Mouse (Mus musculus) WW6 (cell line): ENCODE data around the gene Pigk.

Source experiments
- DNase-seq: peaks from one replicate; pipeline ENCODE4 v3.0.0-alpha.2; 2013; ENCODE audit warnings: low read depth, low spot score

Gene Pigk

GRCm38 (mm10) chr3:152728238-152728637 lies 14.3 kb downstream of the Pigk start:
- no peak for DNase-seq

- DNase-seq = no peak
These were observed 19.1 kb downstream of the Pigk start for GRCm38 (mm10) chr3:152733011-152733410.

GRCm38 (mm10) chr3:152733513-152733912 lies 19.6 kb downstream of the Pigk start:
- no peak for DNase-seq

- DNase-seq = no peak
These were observed 20.2 kb downstream of the Pigk start for GRCm38 (mm10) chr3:152734100-152734499.

DNA sequence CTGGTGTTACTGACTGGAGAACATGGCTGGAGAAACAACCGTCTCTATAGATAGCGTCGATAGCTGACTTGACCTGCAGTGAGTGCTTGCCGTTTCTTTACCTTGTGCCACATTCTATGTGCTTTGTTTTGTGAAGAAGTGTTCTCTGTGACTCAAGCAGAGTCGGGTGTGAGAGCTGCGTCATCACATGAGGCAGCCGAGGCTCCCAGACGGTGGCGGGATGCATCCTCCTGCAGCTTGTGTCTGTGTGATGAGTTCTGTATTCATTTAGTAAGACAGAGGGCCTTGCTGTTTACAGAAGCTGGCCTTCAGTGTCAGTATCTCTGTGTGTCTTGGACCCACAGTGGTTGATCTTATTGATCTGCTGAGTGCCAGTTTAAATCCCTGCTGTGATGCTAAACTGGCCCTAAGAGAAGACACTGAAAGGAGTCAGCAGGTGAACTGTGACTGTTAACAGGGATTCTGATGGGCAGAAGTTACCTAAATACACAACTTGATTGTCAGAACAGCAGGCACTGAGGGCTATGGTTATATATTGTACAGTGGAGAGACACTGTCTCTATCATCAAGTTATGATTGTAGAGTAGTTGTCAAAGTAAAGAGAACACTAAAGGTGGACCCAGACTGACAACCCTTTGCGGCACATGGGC lies 21.8 kb downstream of the Pigk start:
- DNase-seq = no peak

GRCm38 (mm10) chr3:152744301-152744700 lies 30.4 kb downstream of the Pigk start:
- no peak for DNase-seq

- DNase-seq = no peak
These were observed 31.7 kb downstream of the Pigk start for GRCm38 (mm10) chr3:152745611-152746010.

- no peak for DNase-seq
These were observed 35.6 kb downstream of the Pigk start for GRCm38 (mm10) chr3:152749461-152749871.

- DNase-seq = no peak
These were observed 36.0 kb downstream of the Pigk start for GRCm38 (mm10) chr3:152749881-152750280.

DNA sequence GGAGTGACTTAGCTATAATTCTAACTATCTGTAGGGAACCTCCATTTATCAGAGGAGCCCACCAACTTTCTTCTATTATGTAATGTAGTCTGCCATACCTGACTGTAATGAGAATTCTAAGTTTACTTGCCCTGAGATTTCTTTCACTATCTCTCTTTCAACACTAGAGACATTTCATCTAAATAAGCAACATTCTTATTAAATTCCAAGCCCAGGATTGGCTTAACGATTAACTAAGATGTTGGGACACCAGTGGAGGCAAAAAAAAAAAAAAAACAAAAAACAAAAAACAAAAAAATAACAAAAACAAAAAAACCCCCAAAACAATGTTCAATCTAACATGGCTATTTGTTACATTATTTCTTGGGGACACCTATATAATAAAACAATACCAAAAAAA lies 39.0 kb downstream of the Pigk start:
- no peak for DNase-seq

- DNase-seq = no peak
These were observed 39.4 kb downstream of the Pigk start for GRCm38 (mm10) chr3:152753345-152753744.

DNA sequence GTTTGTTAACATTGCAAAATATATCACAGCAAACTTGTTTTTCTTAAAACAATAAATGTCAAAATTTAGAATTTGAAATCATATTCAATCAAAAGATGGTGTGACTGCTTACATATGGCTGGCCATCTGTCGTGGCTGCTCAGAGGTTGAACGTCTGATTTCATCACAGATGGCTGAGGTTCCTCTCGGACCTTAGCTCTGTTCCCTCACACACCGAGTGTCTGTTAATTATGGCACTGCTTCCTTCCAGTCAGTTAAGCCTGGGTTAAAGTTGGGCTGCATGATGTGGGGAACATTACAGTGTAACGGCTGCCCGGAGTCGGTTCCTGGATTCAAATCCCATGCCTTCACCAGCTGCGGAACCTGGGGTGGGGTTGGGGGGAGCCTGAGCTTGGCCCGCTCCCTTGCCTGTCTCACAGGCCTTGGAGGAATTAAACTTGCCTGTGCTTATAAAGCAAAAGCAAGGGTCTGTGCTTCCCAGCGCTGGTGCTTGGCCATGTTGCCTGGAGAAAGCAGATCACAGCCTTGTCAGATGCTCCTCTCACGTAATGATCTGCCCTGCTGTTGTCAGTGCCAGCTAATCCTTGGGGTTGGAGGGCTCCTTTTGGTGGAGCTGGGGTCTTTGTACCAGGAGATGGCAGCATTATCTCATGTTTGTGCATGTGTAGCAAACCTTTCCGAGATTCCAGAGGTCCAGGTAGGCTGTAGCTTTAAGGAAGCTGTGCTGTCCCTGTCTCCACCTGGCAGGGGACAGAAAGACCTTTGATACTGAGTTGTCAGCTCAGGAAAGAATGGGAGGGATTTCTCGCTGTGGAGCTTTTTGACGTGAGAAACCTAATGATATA lies 40.2 kb downstream of the Pigk start:
- no peak for DNase-seq

- no peak for DNase-seq
These were observed 41.6 kb downstream of the Pigk start for GRCm38 (mm10) chr3:152755515-152755914.

DNA sequence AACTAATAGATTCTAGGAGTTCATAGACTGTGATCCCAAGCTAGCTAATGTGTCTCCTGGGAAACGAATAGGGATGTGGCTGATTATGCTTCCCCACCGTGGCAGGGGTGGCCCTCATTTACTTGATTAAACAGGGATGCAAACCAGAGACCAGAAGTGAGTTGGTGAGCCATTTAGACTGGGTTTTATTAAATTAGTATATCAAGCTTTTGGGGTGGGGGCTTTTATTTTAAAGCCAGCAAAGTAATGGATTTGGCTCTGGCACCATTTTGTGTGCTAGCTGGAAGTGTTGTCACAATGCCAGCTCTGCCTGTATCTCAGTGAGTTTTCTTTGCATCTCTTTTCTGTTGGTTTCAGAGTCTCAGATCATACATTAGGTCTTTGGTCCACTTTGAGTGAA lies 43.0 kb downstream of the Pigk start:
- DNase-seq = no peak

DNA sequence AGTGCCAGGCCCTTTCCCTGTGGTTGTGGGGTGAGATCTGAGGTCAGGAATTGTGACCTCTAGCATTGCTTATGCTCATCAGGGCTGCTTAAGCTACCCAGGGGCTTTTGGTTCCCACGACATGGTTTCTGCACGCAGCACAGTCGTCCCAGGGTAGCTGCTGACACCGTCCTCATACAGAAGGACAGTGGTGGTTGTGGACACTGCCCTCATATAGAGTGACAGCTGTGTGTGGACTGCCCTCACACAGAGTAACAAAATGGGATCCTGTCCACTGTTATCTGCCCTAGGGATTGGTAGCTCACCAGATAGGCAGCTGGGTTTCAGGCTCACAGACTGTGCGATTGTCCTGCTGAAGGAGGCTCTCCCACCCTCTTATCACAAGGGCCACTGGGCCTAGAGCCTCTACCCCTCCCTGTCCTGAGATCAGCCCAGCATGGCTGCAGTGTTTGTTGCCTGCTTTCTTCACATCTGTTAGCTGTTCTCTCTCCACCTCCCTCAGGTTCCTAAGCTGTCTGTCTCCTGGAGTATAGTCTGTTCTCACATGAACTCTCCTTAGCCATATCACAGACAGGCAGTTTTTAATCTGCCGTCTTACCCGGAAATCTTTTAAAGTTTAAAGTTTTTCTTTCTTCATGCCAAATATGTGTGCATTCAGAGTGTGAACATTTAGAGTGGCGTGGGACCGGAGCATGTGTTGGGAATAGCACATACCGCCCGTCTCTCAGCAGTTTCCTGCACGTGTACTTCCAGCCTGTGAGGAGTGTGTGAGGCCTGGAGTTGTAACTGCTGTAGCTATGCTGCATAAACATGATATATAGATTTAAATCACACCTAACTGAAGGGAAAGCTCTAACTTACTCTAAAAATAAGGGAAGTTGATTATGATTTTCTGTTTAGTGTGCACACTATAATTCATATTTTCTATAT lies 43.8 kb downstream of the Pigk start:
- DNase-seq = no peak

DNA sequence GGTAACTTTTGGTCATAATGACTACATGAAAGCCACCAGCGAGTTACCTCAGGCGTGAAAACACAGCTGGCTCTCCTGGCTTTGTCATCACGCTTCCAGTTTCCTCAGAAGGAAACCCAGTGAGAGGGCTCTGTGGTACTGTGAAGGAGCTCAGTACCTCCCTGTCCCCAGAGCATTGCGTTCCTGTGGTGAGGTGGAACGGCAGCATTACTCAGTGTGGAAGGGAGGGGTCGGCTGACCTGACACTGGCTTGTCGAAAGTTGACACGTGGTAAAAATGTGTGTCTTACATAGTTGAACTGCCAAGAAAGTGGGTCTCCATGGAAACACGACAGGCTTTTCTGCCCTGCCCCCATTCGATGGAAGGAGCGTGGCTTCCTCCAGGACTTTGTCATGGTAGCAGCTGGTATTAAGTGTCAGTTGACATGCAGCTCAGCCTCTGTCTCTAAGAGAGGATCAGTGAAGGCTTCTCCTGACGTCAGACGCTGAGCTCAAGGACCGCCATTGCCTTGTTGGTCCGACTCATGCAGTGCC lies 44.7 kb downstream of the Pigk start:
- no peak for DNase-seq

DNA sequence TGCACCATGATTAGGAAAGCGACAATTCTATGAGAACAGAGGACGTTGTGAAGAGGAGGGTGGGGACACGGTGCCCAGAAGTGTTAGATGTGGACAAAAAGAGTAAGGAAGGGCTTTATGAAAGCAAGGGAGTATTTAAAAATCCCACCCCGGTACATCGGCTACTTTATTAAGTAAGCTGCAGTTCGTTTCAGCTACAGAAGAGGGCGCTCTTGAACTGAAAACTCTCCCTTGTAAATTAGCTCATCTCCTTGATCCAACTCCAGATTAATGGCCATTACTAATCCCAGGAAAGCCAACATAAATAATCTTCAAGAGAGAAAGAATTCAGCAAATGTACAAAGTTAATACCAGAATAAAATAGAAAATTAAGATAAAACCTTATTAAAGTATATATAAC lies 47.2 kb downstream of the Pigk start:
- DNase-seq = no peak

DNA sequence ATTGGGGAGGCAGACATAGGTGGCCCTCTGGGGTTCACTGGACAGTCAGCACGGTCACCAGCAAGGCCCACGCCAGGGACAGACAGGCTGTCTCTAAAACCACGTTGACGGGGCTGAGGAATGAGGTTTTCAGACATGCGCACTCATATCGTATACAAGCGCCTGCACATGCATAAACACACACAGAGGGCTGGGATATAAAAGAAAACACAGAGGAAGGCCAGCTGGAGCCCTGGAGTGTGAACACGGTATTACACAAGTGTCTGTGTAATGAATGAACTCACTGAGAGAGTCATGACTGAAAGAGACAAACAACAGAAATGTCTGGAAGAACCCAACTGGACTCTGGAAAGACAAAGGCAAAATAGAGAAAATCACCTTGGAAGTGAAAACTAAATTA lies 47.8 kb downstream of the Pigk start:
- no peak for DNase-seq

GRCm38 (mm10) chr3:152762302-152762701 lies 48.4 kb downstream of the Pigk start:
- no peak for DNase-seq

DNA sequence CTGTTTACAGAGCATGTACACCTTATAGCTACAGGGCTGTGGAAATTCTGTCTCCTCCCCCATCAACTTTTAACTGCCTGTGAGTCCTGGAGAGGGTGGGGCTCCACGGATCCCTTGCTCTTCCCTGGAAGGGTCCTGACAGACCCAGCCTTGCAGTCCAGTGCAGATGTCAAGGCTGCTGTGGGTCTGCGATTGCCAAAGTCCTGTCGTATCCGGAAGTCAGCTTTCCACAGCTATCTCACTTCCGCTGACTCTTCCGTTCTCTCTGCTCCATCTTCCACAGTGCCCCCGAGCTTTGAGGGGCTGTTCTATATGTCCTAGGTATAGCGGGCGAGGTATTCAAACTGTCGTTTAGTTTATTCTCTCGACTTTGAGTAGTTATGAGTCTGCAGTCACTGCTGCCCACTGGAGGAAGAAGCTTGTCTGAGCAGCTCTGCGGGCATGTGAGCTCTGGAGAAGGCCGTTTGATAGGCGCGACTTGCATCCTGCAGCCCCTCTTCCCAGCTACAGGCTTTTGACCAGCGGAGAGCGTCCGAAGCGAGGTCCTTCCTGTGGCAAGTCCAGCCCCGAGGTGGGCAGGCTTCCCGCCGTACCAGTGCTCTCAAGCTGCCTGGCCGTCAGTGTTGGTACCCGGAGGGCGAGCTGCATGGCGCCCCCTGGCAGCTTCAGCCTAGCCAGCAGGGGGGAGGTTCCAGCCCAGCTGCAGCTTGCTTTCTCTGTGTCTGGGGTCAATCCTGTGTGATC lies 49.4 kb downstream of the Pigk start:
- no peak for DNase-seq
